Mouse (Mus musculus): ENCODE measurements around the gene Vamp2.

Vamp2 gene

DNA sequence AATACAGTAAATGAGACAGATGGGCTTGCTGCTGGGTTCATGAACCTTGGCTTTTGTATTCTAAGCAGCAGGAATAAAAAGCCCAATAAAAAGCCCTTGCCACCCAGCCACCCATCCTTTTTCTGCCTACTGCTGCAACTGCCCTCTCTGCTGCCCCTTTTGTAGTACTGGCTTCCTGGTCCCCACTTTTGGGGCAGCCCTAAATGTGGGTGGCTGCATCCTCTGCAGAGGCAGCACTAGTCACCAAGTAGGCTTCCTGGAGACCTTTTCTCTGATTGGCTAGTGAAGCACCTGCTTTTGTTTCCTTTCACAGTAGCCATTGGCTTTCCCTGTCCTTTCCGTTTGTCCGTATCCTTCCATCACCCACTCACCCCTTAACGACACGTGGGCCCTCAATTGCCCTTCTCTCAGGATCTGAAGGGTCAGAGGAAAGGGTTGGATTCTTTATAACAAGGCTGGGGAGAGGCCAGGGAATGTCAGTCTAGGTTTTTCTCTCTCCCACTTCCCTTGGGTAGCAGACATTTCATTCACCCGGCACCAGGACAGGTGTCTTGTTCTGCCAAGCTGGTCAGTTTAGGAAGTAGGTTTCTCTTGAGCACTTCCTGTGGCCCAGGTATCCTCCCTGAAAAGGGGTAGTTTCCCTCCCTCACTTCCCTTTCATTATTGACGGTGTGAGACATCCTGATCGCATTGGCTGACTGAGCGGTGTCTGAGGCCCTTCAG, 9.9 kb downstream of the Vamp2 start:
- peak in 1 of 2 experiments; percentile 46 for DNase-seq (ENCODE audit: low read depth in 2 of 2, low spot score in 2 of 2)

DNA sequence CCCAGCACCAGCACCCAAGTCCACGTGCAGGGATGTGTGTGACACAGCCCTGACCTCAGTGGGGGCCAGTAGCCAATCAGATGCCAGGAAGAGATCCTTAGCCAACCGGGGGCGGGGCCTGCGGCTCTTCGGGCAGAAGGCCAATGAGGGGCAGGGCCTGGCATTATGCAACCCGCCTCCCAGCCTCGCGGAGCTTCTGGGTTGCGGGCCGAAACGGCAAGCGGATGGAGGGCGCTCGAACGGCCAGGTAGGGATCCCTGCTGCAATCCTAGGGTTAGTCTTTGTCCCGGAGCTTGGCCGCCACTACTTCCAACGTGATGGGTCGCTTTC, 10.4 kb downstream of the Vamp2 start:
- peak; percentile 88 for DNase-seq (ENCODE audit: low read depth in 2 of 2, low spot score in 2 of 2)

DNA sequence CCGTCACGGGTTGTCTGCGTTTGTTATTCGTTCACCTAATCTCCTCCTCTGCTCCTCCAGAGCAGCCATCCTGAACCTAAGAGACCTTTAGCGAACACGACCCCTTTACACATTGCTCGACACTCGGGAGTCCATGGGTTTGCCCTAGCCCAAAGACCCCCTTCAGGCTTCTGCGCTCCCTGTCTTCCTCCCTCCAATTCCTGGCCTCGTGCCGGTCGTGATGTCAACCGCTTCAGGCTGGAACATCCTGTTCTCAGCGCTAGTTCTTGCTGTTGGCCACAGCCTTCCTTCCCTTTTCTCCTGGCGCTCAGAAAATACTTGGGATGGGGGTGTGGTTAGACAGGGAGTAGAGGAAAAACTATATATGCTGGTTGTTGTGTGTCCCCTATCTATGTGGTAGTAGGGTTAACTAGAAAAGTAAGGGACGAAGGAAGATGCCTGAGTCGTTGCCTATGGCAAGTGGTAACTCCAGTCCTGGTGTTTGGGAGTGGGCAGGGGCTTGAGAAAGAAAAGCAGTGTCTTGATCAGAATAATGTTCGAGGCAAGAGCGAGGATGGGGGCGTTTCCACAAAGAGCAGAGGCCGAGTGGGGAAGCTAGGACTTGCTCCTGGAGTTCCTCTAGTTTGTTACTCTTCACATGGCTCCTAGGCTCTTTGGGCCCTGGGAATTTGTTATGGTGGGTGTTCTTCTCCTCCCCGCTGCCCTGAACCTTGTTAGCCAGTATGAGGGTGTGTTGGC, 11.1 kb downstream of the Vamp2 start:
- DNase-seq (ENCODE audit: low read depth in 2 of 2, low spot score in 2 of 2): no peak

DNA sequence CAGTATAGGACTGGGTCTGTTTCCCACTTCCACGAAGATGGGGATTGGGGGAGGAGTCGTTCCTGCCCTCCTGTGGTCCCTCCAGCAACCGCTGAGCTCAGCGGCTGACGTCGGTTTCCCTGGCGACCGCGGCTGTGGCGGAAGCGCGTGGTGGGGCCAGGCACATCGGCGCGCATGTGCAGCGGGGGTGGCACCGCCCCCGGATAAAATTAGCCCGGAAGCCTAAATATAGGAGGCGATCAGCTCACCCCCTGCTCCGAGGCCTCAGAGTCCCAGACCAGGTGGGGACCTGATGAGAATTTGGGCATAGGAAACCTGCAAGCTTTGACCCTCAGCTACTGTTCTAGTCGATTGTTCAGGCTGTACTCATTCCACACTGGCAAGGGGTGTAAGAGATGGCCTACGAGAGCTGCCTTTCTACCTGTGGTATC, 11.6 kb downstream of the Vamp2 start:
- peak; percentile 88 to 89 for DNase-seq (ENCODE audit: low read depth in 2 of 2, low spot score in 2 of 2)

DNA sequence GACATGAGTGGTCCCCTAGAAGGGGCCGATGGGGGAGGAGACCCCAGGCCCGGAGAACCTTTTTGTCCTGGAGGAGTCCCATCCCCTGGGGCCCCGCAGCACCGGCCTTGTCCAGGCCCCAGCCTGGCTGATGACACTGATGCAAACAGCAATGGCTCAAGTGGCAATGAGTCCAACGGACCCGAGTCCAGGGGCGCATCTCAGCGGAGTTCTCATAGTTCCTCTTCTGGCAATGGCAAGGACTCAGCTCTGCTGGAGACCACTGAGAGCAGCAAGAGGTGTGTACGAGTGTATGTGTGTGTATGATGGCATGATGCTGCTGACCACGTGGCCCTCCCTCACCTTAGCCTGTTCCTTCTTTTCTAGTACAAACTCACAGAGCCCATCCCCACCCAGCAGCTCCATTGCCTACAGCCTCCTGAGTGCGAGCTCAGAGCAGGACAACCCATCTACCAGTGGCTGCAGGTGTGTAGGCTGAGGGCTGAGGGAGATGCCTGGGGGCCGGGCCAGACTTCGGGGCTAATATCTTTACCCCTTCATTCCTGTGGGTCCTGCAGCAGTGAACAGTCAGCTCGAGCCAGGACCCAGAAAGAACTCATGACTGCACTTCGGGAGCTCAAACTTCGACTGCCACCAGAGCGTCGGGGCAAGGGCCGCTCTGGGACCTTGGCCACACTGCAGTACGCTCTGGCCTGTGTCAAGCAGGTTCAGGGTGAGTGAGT, 12.5 kb downstream of the Vamp2 start:
- no peak for DNase-seq (ENCODE audit: low read depth in 2 of 2, low spot score in 2 of 2)

DNA sequence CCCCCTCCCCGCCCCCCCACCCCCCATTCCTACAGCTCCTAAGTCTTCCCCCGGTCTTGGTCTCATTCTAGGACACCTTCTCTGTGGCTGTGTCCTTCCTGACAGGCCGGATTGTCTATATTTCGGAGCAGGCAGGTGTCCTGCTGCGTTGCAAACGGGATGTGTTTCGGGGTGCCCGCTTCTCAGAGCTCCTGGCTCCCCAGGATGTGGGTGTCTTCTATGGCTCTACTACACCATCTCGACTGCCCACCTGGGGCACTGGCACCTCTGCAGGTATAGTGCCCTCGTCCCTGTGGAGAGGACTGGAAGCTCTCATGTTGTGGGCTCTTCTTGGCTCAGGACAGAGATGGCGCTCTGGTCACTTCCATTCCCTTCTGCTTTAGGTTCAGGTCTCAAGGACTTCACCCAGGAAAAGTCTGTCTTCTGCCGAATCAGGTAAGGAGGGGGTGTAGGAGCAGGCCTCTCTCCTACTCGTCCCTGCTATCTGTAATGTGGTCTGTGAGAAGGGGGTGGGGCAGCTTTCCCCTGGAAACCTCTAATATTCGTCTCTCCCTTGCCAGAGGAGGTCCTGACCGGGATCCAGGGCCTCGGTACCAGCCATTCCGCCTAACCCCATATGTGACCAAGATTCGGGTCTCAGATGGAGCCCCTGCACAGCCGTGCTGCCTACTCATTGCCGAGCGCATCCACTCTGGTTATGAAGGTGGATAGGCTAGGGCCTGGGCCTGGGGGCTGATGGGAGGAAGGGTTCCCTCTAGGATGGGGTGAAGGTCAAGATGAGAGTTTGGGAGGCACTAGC, 13.5 kb downstream of the Vamp2 start:
- no peak for DNase-seq (ENCODE audit: low read depth in 2 of 2, low spot score in 2 of 2)

DNA sequence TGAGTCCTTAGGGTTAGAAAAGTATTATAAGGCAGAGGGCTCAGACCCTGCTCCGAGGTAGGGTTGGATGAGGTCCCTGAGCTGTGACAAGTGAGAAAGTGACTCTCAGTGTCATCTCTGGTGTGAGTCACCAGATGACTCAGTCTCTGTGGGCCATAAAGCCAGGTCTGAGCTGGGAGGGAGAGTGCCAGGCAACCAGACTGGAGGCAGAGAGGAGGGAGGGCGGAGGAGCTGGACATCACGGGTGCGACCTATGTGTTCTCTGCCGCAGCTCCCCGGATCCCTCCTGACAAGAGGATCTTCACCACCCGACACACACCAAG, 14.1 kb downstream of the Vamp2 start:
- DNase-seq (ENCODE audit: low read depth in 2 of 2, low spot score in 2 of 2): no peak

DNA sequence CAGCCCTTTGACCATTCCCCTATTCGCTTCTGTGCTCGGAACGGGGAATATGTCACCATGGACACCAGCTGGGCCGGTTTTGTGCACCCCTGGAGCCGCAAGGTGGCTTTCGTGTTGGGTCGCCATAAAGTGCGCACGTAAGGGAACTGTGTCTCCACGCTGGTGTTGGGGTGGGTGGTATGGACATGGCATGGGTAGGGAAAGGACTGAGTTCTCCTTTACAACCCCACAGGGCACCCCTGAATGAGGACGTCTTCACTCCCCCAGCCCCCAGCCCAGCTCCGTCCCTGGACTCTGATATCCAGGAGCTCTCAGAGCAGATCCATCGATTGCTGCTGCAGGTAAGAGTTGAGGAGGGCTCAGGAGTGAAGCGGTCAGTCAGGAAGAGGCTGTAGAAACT, 14.8 kb downstream of the Vamp2 start:
- no peak for DNase-seq (ENCODE audit: low read depth in 2 of 2, low spot score in 2 of 2)

DNA sequence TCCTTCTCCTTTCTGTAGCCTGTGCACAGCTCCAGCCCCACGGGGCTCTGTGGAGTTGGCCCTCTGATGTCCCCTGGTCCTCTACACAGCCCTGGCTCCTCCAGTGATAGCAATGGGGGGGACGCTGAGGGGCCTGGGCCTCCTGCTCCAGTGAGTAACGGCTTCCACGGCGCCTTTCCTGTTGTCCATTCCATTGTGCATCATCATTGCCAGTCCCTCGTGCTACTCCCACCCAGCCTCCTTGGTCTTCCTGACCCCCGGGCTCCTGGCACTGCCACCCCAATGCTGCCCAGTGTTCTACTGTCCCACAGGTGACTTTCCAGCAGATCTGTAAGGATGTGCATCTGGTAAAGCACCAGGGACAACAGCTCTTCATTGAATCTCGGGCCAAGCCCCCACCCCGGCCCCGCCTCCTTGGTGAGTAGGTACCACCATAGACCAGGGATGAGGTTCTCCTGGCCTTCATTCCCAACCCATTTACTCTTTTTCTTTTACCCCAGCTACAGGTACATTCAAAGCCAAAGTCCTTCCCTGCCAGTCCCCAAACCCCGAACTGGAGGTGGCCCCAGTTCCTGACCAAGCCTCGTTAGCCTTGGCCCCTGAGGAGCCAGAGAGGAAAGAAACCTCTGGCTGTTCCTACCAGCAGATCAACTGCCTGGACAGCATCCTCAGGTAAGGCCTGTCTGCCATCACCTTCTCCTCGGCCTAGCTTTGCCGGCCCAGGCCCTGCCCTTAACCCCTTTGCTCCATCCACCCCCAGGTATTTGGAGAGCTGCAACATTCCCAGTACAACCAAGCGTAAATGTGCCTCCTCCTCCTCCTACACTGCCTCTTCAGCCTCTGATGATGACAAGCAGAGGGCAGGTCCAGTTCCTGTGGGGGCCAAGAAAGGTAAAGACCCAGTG, 15.5 kb downstream of the Vamp2 start:
- DNase-seq (ENCODE audit: low read depth in 2 of 2, low spot score in 2 of 2): no peak

DNA sequence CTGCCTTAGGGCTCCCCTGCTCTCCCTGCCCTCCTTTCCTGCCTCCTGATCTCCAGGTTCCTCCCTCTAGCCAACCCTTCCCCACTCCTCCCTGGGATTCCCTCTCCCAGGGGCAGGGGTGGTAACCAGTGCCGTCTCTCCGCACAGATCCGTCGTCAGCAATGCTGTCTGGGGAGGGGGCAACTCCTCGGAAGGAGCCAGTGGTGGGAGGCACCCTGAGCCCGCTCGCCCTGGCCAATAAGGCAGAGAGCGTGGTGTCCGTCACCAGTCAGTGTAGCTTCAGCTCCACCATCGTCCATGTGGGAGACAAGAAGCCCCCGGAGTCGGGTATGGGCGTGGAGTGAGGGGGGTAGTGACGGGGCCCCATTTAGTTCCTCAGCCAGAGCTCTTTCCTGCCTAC, 16.2 kb downstream of the Vamp2 start:
- DNase-seq (ENCODE audit: low read depth in 2 of 2, low spot score in 2 of 2): no peak

DNA sequence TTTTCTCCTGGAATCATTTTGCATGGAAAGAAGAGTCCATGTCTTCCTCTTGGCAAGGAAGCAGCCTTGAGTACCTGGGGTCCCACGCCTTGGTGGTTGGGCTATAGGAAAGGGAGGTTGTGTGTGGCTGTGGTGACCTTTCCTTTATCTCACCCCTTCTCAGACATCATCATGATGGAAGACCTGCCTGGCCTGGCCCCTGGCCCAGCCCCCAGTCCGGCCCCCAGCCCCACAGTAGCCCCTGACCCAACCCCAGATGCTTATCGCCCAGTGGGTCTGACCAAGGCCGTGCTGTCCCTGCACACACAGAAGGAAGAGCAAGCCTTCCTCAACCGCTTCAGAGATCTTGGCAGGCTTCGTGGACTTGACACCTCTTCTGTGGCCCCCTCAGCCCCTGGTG, 16.9 kb downstream of the Vamp2 start:
- DNase-seq (ENCODE audit: low read depth in 2 of 2, low spot score in 2 of 2): no peak

DNA sequence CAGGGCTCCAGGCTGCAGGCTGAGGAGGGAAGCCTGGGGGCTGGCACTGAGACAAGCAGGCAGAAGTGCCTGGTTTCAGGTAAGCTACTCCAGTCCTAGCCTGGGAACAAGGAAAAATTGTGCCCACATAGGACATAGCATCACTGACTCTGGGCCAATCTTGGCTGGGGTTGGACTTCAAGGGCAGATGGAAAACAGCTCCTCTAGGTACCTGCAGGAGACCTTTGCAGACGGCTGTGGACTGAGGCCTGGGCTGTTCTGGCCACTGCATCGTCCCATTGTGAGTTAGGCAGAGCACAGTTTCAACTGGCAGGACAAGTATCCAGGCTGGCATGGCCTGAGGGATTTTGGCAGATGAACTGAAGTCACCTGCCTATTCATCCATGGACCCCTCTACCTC, 17.5 kb downstream of the Vamp2 start:
- no peak for DNase-seq (ENCODE audit: low read depth in 2 of 2, low spot score in 2 of 2)

DNA sequence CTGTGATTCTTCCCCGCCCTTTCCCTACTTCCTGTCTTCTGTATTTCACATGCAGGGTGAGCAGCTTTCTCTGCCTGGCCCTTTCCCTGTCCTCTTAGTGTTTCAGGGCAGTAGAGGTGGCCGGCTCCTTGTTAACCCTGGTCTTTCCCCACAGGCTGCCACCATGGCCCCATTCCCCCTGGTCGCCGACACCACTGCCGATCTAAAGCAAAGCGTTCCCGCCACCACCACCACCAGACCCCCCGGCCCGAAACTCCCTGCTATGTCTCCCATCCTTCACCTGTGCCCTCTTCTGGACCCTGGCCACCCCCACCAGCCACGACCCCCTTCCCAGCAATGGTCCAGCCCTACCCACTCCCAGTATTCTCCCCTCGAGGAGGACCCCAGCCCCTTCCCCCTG, 18.0 kb downstream of the Vamp2 start:
- DNase-seq (ENCODE audit: low read depth in 2 of 2, low spot score in 2 of 2): no peak

DNA sequence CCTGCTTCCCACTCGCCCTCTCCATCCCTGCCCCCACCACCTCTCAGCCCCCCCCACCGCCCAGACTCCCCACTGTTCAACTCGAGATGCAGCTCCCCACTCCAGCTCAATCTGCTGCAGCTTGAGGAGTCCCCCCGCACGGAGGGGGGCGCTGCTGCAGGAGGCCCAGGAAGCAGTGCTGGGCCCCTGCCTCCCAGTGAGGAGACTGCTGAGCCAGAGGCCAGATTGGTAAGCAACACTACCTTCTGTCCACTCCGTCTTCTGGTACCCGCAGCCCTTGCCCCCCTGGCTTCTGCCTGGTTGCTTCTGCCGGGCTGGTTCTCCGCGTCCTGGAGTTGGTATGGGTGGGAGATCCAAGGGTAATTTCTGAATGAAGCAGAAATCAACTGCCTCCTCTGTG, 18.6 kb downstream of the Vamp2 start:
- no peak for DNase-seq (ENCODE audit: low read depth in 2 of 2, low spot score in 2 of 2)

DNA sequence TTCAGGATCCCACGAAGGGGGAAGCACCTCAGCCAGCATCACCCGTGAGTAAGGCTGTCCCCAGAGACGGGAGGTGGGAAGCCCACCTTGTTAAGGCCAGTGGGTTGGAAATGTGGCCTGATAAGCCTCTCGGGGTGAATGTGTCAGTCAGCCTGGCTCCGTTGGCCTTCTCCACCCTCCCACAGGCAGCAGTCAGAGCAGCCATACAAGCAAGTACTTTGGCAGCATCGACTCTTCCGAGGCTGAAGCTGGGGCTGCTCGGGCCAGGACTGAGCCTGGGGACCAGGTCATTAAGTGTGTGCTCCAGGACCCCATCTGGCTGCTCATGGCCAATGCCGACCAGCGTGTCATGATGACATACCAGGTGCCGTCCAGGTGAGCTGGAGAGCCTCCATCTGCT, 19.4 kb downstream of the Vamp2 start:
- DNase-seq (ENCODE audit: low read depth in 2 of 2, low spot score in 2 of 2): no peak

DNA sequence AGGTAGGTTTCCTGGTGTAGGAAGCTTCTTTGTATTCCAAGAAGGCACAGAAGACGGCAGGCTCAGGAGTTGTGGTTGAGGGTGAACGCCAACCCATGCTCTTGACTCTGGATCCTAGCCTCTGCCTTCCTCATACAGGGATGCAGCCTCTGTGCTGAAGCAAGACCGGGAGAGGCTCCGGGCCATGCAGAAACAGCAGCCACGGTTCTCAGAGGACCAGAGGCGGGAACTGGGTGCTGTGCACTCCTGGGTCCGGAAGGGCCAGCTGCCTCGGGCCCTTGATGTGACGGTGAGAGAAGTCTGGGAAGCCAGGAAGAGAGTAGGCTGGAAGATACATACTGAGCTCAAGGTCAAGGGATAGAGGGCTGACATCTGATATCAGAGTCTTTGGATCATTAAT, 19.9 kb downstream of the Vamp2 start:
- DNase-seq (ENCODE audit: low read depth in 2 of 2, low spot score in 2 of 2): no peak

DNA sequence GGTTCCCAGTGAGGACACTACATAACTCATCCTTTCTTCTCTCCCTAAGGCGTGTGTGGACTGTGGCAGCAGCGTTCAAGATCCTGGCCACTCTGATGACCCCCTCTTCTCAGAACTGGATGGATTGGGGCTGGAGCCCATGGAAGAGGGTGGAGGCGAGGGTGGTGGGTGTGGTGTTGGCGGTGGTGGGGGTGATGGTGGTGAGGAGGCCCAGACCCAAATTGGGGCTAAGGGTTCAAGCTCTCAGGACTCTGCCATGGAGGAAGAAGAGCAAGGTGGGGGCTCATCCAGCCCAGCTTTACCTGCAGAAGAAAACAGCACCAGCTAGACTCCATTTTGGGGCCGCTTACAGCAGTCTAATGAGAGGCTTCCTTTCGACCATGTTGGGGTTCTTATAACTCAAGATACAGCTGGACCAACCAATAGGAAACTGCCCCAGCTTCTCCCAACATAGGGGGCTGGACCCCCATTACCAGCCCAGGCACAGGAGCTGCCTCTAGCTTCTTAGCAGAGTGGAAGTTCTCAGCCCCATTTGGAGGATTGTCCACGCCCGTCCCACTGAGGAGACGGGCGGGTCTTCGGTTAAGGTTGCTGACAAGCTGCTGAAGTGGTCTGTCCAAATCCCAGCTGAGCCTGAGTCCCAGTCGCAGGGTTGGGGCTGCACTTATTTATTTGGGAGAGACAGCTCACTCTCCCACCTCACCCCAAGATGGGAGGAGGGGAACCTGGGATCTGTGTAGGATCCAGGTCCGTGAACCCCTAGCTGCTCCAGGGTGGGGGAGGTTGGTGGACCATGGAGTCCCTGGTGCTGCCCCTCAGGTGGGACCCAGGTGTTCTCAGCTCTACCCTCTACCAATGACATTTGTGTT, 21.0 kb downstream of the Vamp2 start:
- DNase-seq (ENCODE audit: low read depth in 2 of 2, low spot score in 2 of 2): no peak

DNA sequence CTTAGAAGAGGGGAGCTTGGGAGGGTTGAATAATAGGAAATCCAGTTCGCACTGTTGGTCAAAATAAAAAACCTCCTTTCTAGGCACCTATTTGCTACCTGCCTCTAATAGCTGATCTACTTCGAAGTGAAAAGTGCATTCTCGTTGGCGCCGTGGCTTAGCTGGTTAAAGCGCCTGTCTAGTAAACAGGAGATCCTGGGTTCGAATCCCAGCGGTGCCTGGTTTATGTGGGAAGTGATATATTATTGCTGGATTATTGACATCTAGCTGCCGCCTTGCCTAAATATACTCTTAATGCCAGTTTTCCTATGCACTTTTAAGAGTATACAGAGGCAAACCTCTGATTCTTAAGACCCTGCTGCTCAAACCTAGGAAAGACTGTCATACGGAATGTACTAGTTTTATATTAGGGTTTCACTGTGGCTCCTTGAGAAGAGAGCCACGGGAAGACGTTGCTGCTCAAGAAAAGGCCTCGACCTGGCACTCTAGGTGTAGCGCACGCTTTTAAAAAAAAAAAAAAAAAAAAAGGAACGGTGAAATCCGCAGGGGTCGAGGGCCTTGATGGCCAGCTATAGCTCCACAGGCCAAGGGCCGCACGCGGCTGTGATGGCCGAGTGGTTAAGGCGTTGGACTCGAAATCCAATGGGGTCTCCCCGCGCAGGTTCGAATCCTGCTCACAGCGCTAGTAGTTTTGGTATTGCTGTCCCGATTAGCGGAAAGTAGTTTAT, 22.2 kb downstream of the Vamp2 start:
- peak; percentile 89 to 93 for DNase-seq (ENCODE audit: low read depth in 2 of 2, low spot score in 2 of 2)
